Mouse (Mus musculus) bone marrow, adult 2 months (tissue): Measurements from ENCODE around the gene Agap3.

Source experiments
- CTCF ChIP-seq: fragments of 200-500 bp; IDR thresholded peaks from 2 replicates; pipeline ENCODE4 v1.5.1; 2011; ENCODE audit warnings: low read length, control low read depth; ENCODE audit not compliant: control insufficient read depth, insufficient read depth
- POLR2A ChIP-seq: fragments of 200-500 bp; IDR thresholded peaks from 2 replicates; pipeline ENCODE4 v1.6.1; 2011; ENCODE audit warnings: low read depth, mild to moderate bottlenecking, control low read depth, low read length, borderline replicate concordance; ENCODE audit not compliant: control insufficient read depth

GRCm38 (mm10) chr5:24530042-24530689 lies 78.2 kb downstream of the Agap3 start:
- TF ChIP-seq POLR2A (no peak), CTCF (peak; percentile 100)
